Mouse (Mus musculus) kidney, adult 18-20 months (tissue): ENCODE data around the gene Slamf7.

Source experiments
- DNase-seq: peaks from one replicate; pipeline ENCODE4 v3.0.0; 2021

Gene Slamf7

GRCm38 (mm10) chr1:171635696-171636095 is 17.1 kb downstream of the Slamf7 start:
- DNase-seq = no peak

- no peak for DNase-seq
These were observed 21.4 kb downstream of the Slamf7 start for GRCm38 (mm10) chr1:171631447-171631846.

- DNase-seq = no peak
These were observed 21.9 kb downstream of the Slamf7 start for GRCm38 (mm10) chr1:171630912-171631311.

- no peak for DNase-seq
These were observed 22.8 kb downstream of the Slamf7 start for GRCm38 (mm10) chr1:171630041-171630440.

- DNase-seq = no peak
These were observed 23.7 kb downstream of the Slamf7 start for GRCm38 (mm10) chr1:171629168-171629567.

GRCm38 (mm10) chr1:171627801-171628200 is 25.0 kb downstream of the Slamf7 start:
- DNase-seq = no peak

GRCm38 (mm10) chr1:171620091-171620490 is 32.7 kb downstream of the Slamf7 start:
- no peak for DNase-seq

- no peak for DNase-seq
These were observed 33.2 kb downstream of the Slamf7 start for GRCm38 (mm10) chr1:171619645-171620044.

- no peak for DNase-seq
These were observed 33.8 kb downstream of the Slamf7 start for GRCm38 (mm10) chr1:171619001-171619400.

- DNase-seq = no peak
These were observed 35.8 kb downstream of the Slamf7 start for GRCm38 (mm10) chr1:171616881-171617515.

GRCm38 (mm10) chr1:171613962-171614361 is 38.9 kb downstream of the Slamf7 start:
- no peak for DNase-seq

GRCm38 (mm10) chr1:171610781-171611180 is 42.1 kb downstream of the Slamf7 start:
- no peak for DNase-seq

- no peak for DNase-seq
These were observed 42.8 kb downstream of the Slamf7 start for GRCm38 (mm10) chr1:171610026-171610425.

GRCm38 (mm10) chr1:171607176-171607575 is 45.7 kb downstream of the Slamf7 start, which contains the start of gene Ly9:
Ly9 (minus strand) TSS chr1:171607410.
- DNase-seq = no peak

GRCm38 (mm10) chr1:171606656-171607055 is 46.2 kb downstream of the Slamf7 start:
- DNase-seq = no peak

GRCm38 (mm10) chr1:171604686-171605085 is 48.1 kb downstream of the Slamf7 start:
- DNase-seq = no peak

GRCm38 (mm10) chr1:171584584-171584983 is 68.3 kb downstream of the Slamf7 start:
- DNase-seq = no peak
